8 mouse cellular contexts compared by ENCODE assay signal in genomic region chr6:88343485-88344450, GRCm38 (mm10).
A peak's percentile ranks its signal among the peaks of the same experiment; 100 is the strongest.
DNase-seq lines count a peak whose midpoint lies in the region; ATAC-seq lines count a peak whose summit lies in the region.

No protein-coding gene starts in this region.

- no peaks in the 10 kb centered on the region for H3K27me3 ChIP-seq in embryonic facial prominence, embryonic 15.5 days
- H3K27me3 ChIP-seq in stomach, embryonic 14.5 days (ENCODE audit: control insufficient read depth, insufficient read depth, low read length) = no peaks in the 10 kb centered on the region

- peak overlapping the region; percentile 92 for H3K27ac ChIP-seq in embryonic facial prominence, embryonic 15.5 days (replicated peaks)
- H3K27ac ChIP-seq in stomach, embryonic 14.5 days (ENCODE audit: low read length) = peak overlapping the region; percentile 92

- peak overlapping the region; percentile 31; the same call in 1 of the 2 replicates for H3K4me2 ChIP-seq in embryonic facial prominence, embryonic 15.5 days (replicated peaks)
- H3K4me2 ChIP-seq in stomach, embryonic 14.5 days (replicated peaks; ENCODE audit: low read depth, low read length) = no peak overlapping the region

- peaks cover 61% of the 10 kb centered on the region for H3K4me1 ChIP-seq in embryonic facial prominence, embryonic 15.5 days
- H3K4me1 ChIP-seq in stomach, embryonic 14.5 days (ENCODE audit: control insufficient read depth, insufficient read depth, low read length) = peaks cover 29% of the 10 kb centered on the region

- H3K36me3 ChIP-seq in embryonic facial prominence, embryonic 15.5 days = no peaks in the 10 kb centered on the region
- H3K36me3 ChIP-seq in stomach, embryonic 14.5 days (ENCODE audit: control insufficient read depth, insufficient read depth, low read length) = no peaks in the 10 kb centered on the region; the same call in 1 of the 2 replicates

- WGBS in embryonic facial prominence, embryonic 15.5 days = 10% methylated on average over 7 of the region's 7 CpGs
- WGBS in stomach, embryonic 14.5 days = 24% methylated on average over 7 of the region's 7 CpGs

- peak; percentile 92 for ATAC-seq in embryonic facial prominence, embryonic 15.5 days (ENCODE audit: insufficient number of reproducible peaks, low FRiP score, low TSS enrichment, low read depth)
- ATAC-seq in stomach, embryonic 14.5 days (ENCODE audit: insufficient number of reproducible peaks, insufficient read depth, low FRiP score, low read depth) = peak; percentile 89
- no peak for ATAC-seq in granulocyte monocyte progenitor cell, adult 5-6 weeks (replicated peaks; ENCODE audit: poor library complexity, severe bottlenecking)

- H3K9me3 ChIP-seq in embryonic facial prominence, embryonic 15.5 days (replicated peaks) = no peaks in the 10 kb centered on the region
- no peaks in the 10 kb centered on the region for H3K9me3 ChIP-seq in stomach, embryonic 14.5 days (ENCODE audit: control insufficient read depth, low read depth, low read length)

- no peak overlapping the region for H3K9ac ChIP-seq in embryonic facial prominence, embryonic 15.5 days
- H3K9ac ChIP-seq in stomach, embryonic 14.5 days (replicated peaks; ENCODE audit: low read depth, low read length) = no peak overlapping the region

- H3K4me3 ChIP-seq in embryonic facial prominence, embryonic 15.5 days (replicated peaks) = no peak overlapping the region
- no peak overlapping the region for H3K4me3 ChIP-seq in stomach, embryonic 14.5 days (ENCODE audit: low read depth, low read length)

- DNase-seq in brain, adult 2 months (ENCODE audit: low read depth, low spot score) = peak; percentile 89
- DNase-seq in heart, adult 8-10 months (ENCODE audit: low spot score) = peak; percentile 44
- peak; percentile 68 for DNase-seq in kidney, adult 18-20 months
- DNase-seq in left cerebral cortex, postnatal 14 days (ENCODE audit: low spot score in 2 of 2) = peak; percentile 74 to 82
- peak; percentile 73 for DNase-seq in mesoderm, embryonic 11.5 days (ENCODE audit: low read depth, low spot score)

- intact Hi-C loops in left cerebral cortex, postnatal 14 days (cut with DNase I) = no loop called here
